Mouse (Mus musculus): Measurements from ENCODE around the gene Rhot2.

- TF ChIP-seq CTCF (IDR thresholded peaks at IDR 0.05; ENCODE audit: control insufficient read depth, insufficient read depth, insufficient read length), result no peak
- no peak for TF ChIP-seq MAX (IDR thresholded peaks at IDR 0.05)
Observed at GRCm38 (mm10) chr17:25836397-25837075, 8.1 kb downstream of the Rhot2 start.
